Mouse (Mus musculus) erythroblast, embryonic 14.5 days (primary cell): ENCODE results near the gene Eif5.

Experiments
- GATA1 ChIP-seq: IDR thresholded peaks from 2 replicates; pipeline ENCODE4 v1.6.1; 2012; ENCODE audit warnings: low read length, inconsistent platforms, mixed read lengths
- TAL1 ChIP-seq: IDR thresholded peaks from 3 replicates; pipeline ENCODE4 v1.6.1; 2012; ENCODE audit warnings: low read length, inconsistent platforms, mixed read lengths

- TF ChIP-seq GATA1 (0 out of 2 replicates have a peak, but pooled peaks have one; percentile 18), TAL1 (no peak)
These were observed 21.9 kb upstream of the Eif5 start for GRCm38 (mm10) chr12:111515920-111516319.
